16 mouse cellular contexts compared by ENCODE assay signal in genomic region chr3:90695613-90696012, GRCm38 (mm10). TPM values are rescaled to one million over a fixed set of nuclear protein-coding genes. Genes with fewer than 3 reads are reported as not detected.
DNase-seq lines count a peak whose midpoint lies in the region; ATAC-seq lines count a peak whose summit lies in the region.
"Had no signal": no experiment of that assay in that cellular context is flagged by ENCODE, and none has a peak within 500 bp of the region (broad histone marks: within the 10 kb centered on the region; RNA-seq: fewer than 3 reads in every experiment).

S100a9 (minus strand) TSS chr3:90695721.

- H3K4me2 ChIP-seq in embryonic facial prominence, embryonic 12.5 days (replicated peaks) = no peak within 1 kb of the TSS
- H3K4me2 ChIP-seq in lung, embryonic 16.5 days (ENCODE audit: low read depth, low read length) = no peak within 1 kb of the TSS
- H3K4me2 ChIP-seq in kidney, embryonic 14.5 days (replicated peaks; ENCODE audit: low read depth, low read length) = no peak within 1 kb of the TSS
- H3K4me2 ChIP-seq: hindbrain, embryonic 13.5 days; limb, embryonic 12.5 days had no signal

- no peak for ATAC-seq in embryonic facial prominence, embryonic 12.5 days (ENCODE audit: insufficient number of reproducible peaks, insufficient read depth, low FRiP score, low TSS enrichment)
- no peak for ATAC-seq in lung, embryonic 16.5 days (ENCODE audit: low read depth)
- peak; percentile 55 to 59; a peak in 3 of 4 replicates for ATAC-seq in hematopoietic stem cell, adult 5-6 weeks (replicated peaks in 1 of 2; ENCODE audit: insufficient read depth in 1 of 2, low FRiP score in 2 of 2, low TSS enrichment in 1 of 2, low read depth in 1 of 2, poor library complexity in 2 of 2, severe bottlenecking in 2 of 2)
- ATAC-seq in neutrophil, adult 5-6 weeks (ENCODE audit: extremely low read depth, insufficient number of reproducible peaks, low FRiP score, poor library complexity, severe bottlenecking) = peak; percentile 72
- ATAC-seq in kidney, embryonic 14.5 days (ENCODE audit: low FRiP score, low TSS enrichment) = no peak

- no peaks in the 10 kb centered on the region for H3K9me3 ChIP-seq in embryonic facial prominence, embryonic 12.5 days
- H3K9me3 ChIP-seq in embryonic facial prominence, embryonic 10.5 days = no peaks in the 10 kb centered on the region
- no peaks in the 10 kb centered on the region for H3K9me3 ChIP-seq in lung, embryonic 16.5 days (ENCODE audit: control insufficient read depth, low read length)
- H3K9me3 ChIP-seq in kidney, embryonic 14.5 days (ENCODE audit: control insufficient read depth, low read length) = no peaks in the 10 kb centered on the region
- H3K9me3 ChIP-seq: hindbrain, embryonic 13.5 days; limb, embryonic 12.5 days had no signal

- H3K9ac ChIP-seq in embryonic facial prominence, embryonic 12.5 days = no peak within 1 kb of the TSS
- no peak within 1 kb of the TSS for H3K9ac ChIP-seq in lung, embryonic 16.5 days (ENCODE audit: low read length)
- no peak within 1 kb of the TSS for H3K9ac ChIP-seq in kidney, embryonic 14.5 days (ENCODE audit: low read depth, low read length)
- H3K9ac ChIP-seq: hindbrain, embryonic 13.5 days; limb, embryonic 12.5 days had no signal

- 68% methylated on average over 3 of the region's 3 CpGs for WGBS in embryonic facial prominence, embryonic 12.5 days
- WGBS in embryonic facial prominence, embryonic 10.5 days = 67% methylated on average over 3 of the region's 3 CpGs
- 43% methylated on average over 3 of the region's 3 CpGs for WGBS in lung, embryonic 16.5 days
- 70% methylated on average over 3 of the region's 3 CpGs for WGBS in kidney, embryonic 14.5 days

- no peak within 1 kb of the TSS for H3K27ac ChIP-seq in embryonic facial prominence, embryonic 12.5 days
- no peak within 1 kb of the TSS for H3K27ac ChIP-seq in embryonic facial prominence, embryonic 10.5 days (replicated peaks)
- no peak within 1 kb of the TSS for H3K27ac ChIP-seq in lung, embryonic 16.5 days (ENCODE audit: low read length)
- no peak within 1 kb of the TSS for H3K27ac ChIP-seq in kidney, embryonic 14.5 days (ENCODE audit: low read depth, low read length)
- H3K27ac ChIP-seq: hindbrain, embryonic 13.5 days; limb, embryonic 12.5 days had no signal

- H3K4me1 ChIP-seq in embryonic facial prominence, embryonic 12.5 days = no peaks in the 10 kb centered on the region
- no peaks in the 10 kb centered on the region for H3K4me1 ChIP-seq in embryonic facial prominence, embryonic 10.5 days
- no peaks in the 10 kb centered on the region for H3K4me1 ChIP-seq in lung, embryonic 16.5 days (replicated peaks; ENCODE audit: control insufficient read depth, insufficient read depth, low read length)
- no peaks in the 10 kb centered on the region for H3K4me1 ChIP-seq in kidney, embryonic 14.5 days (ENCODE audit: control insufficient read depth, insufficient read depth, low read length)
- H3K4me1 ChIP-seq: hindbrain, embryonic 13.5 days; limb, embryonic 12.5 days had no signal

- DNase-seq in embryonic facial prominence, embryonic 10.5 days (ENCODE audit: low spot score) = no peak
- no peak for DNase-seq in lung, postnatal 10 days
- no peak for DNase-seq in gastrocnemius, postnatal 4 days (ENCODE audit: low spot score in 2 of 2)
- DNase-seq: adrenal gland, adult 8-10 months; cerebellum, postnatal 10 days; gastrocnemius, postnatal 10 days had no signal

- H3K36me3 ChIP-seq in embryonic facial prominence, embryonic 12.5 days = no peaks in the 10 kb centered on the region
- H3K36me3 ChIP-seq in embryonic facial prominence, embryonic 10.5 days (replicated peaks) = no peaks in the 10 kb centered on the region
- no peaks in the 10 kb centered on the region for H3K36me3 ChIP-seq in lung, embryonic 16.5 days (ENCODE audit: control insufficient read depth, insufficient read depth, low read length)
- no peaks in the 10 kb centered on the region for H3K36me3 ChIP-seq in kidney, embryonic 14.5 days (ENCODE audit: control insufficient read depth, insufficient read depth, low read length)
- H3K36me3 ChIP-seq: hindbrain, embryonic 13.5 days; limb, embryonic 12.5 days had no signal

- H3K4me3 ChIP-seq in embryonic facial prominence, embryonic 12.5 days = no peak within 1 kb of the TSS
- no peak within 1 kb of the TSS for H3K4me3 ChIP-seq in embryonic facial prominence, embryonic 10.5 days
- no peak within 1 kb of the TSS for H3K4me3 ChIP-seq in lung, embryonic 16.5 days (ENCODE audit: low read length)
- no peak within 1 kb of the TSS for H3K4me3 ChIP-seq in kidney, embryonic 14.5 days (ENCODE audit: low read length)
- H3K4me3 ChIP-seq: erythroblast, embryonic 14.5 days; hindbrain, embryonic 13.5 days; limb, embryonic 12.5 days had no signal

- H3K27me3 ChIP-seq in embryonic facial prominence, embryonic 12.5 days = no peaks in the 10 kb centered on the region
- no peaks in the 10 kb centered on the region for H3K27me3 ChIP-seq in embryonic facial prominence, embryonic 10.5 days (replicated peaks; ENCODE audit: low read depth, poor library complexity, severe bottlenecking)
- no peaks in the 10 kb centered on the region for H3K27me3 ChIP-seq in lung, embryonic 16.5 days (ENCODE audit: control insufficient read depth, insufficient read depth, low read depth, low read length)
- no peaks in the 10 kb centered on the region for H3K27me3 ChIP-seq in kidney, embryonic 14.5 days (ENCODE audit: control insufficient read depth, insufficient read depth, low read length)
- H3K27me3 ChIP-seq: hindbrain, embryonic 13.5 days; limb, embryonic 12.5 days had no signal

RNA-seq across cellular contexts. Expression of gene S100a9, which starts in this region (rescaled TPM):
- 8.6 and 11.9 TPM in 2 replicates for polyA plus RNA-seq in embryonic facial prominence, embryonic 12.5 days (2016; fragmentation: Nextera tagmentation; extraction: Ambion mirVana)
- polyA plus RNA-seq in embryonic facial prominence, embryonic 10.5 days (2016; fragmentation: Nextera tagmentation; extraction: Ambion mirVana) = 0.32 TPM in 1 of 2 replicates, not detected in the other
- polyA plus RNA-seq in lung, embryonic 16.5 days (2015; fragmentation: Nextera tagmentation; extraction: Ambion mirVana) = 13.1 and 32.2 TPM in 2 replicates
- total RNA-seq in hematopoietic stem cell, adult 5-6 weeks (2017) = 1,063 and 5,883 TPM in 2 replicates
- 13,076 and 15,649 TPM in 2 replicates for total RNA-seq in neutrophil, adult 5-6 weeks (2017)
- total RNA-seq in gastrocnemius, postnatal 4 days (2021) = 10 to 100 TPM in 1 of 2 experiments, 1 to 10 TPM in 1; 3.2 to 14.2 TPM
- polyA plus RNA-seq in kidney, embryonic 14.5 days (2014; fragmentation: Nextera tagmentation; extraction: Ambion mirVana) = 1.3 and 2.0 TPM in 2 replicates
- total RNA-seq: midbrain, postnatal 0 days had no signal
- polyA plus RNA-seq: C2C12 had no signal

Comparison
In these comparisons a context has a peak if more than half of its experiments do, and no peak if none do; other contexts are left out.
1. RNA of gene S100a9 (total RNA-seq): 13,076 to 15,649 TPM in neutrophil, adult 5-6 weeks and 1,063 to 5,883 TPM in hematopoietic stem cell, adult 5-6 weeks; 3.2 to 14.2 TPM in gastrocnemius, postnatal 4 days; every median in the first group is over 10 times any median in the second.
2. ATAC-seq: peak in hematopoietic stem cell, adult 5-6 weeks (2 of 2) and neutrophil, adult 5-6 weeks (single experiment); none in embryonic facial prominence, embryonic 12.5 days (single experiment), lung, embryonic 16.5 days (single experiment) and kidney, embryonic 14.5 days (single experiment).